Mouse (Mus musculus): ENCODE results near the gene Abca8b. TPM values are rescaled to one million over a fixed set of nuclear protein-coding genes. Genes with fewer than 3 reads are reported as not detected.

Gene Abca8b
- polyA plus RNA-seq (2012; rRNA removed) (3.5 and 4.7 TPM in 2 replicates), polyA plus RNA-seq (2014; fragmentation: Nextera tagmentation; extraction: Ambion mirVana) (4.7 and 5.4 TPM in 2 replicates)

GRCm38 (mm10) chr11:109995624-109996023 lies at the start of gene Abca8b:
Gene Abca8b, minus strand, starts transcription at chr11:109995845.
- H3K27ac ChIP-seq = no peak within 1 kb of the TSS
- no peaks in the 10 kb centered on the region for H3K36me3 ChIP-seq (replicated peaks; ENCODE audit: control insufficient read depth, insufficient read depth, low read depth)
- H3K4me2 ChIP-seq (ENCODE audit: low read depth) = peak within 1 kb of the TSS; percentile 45
- peaks cover 0 to 2% of the 10 kb centered on the region in 2 experiments; a peak in 1 of 4 replicates for H3K4me1 ChIP-seq (replicated peaks; ENCODE audit: control insufficient read depth in 2 of 2, insufficient read depth in 2 of 2, low read length in 1 of 2)
- TF ChIP-seq CTCF (IDR thresholded peaks at IDR 0.05; ENCODE audit: low read depth) (no peak), EP300 (IDR thresholded peaks at IDR 0.05; ENCODE audit: low read depth) (no peak)
- peak within 1 kb of the TSS; percentile 26 to 60 for H3K4me3 ChIP-seq (ENCODE audit: insufficient read depth in 1 of 2, low read depth in 2 of 2, low read length in 2 of 2)
- H3K9ac ChIP-seq (replicated peaks) = no peak within 1 kb of the TSS
- WGBS (ENCODE audit: insufficient replicate concordance) = under 1% methylated on average over 15 of the region's 15 CpGs
- ATAC-seq (ENCODE audit: insufficient read depth) = peak; percentile 64
- H3K9me3 ChIP-seq (ENCODE audit: control insufficient read depth, low read length) = no peaks in the 10 kb centered on the region
- peak in 2 of 3 experiments; percentile 15 to 35 for DNase-seq (ENCODE audit: low read depth in 3 of 3, low spot score in 3 of 3)
- H3K27me3 ChIP-seq (ENCODE audit: control insufficient read depth, insufficient read depth, low read length) = no peaks in the 10 kb centered on the region

GRCm38 (mm10) chr11:110037795-110038194 lies 42.1 kb upstream of the Abca8b start:
- WGBS (ENCODE audit: insufficient replicate concordance) = 60% methylated on average over 2 of the region's 2 CpGs

GRCm38 (mm10) chr11:110028913-110029695 lies 33.5 kb upstream of the Abca8b start:
- Histone ChIP-seq H3K9ac (replicated peaks) (no peak overlapping the region), H3K4me3 (ENCODE audit: insufficient read depth in 1 of 2, low read depth in 2 of 2, low read length in 2 of 2) (no peak overlapping the region), H3K4me1 (replicated peaks; ENCODE audit: control insufficient read depth in 2 of 2, insufficient read depth in 2 of 2, low read length in 1 of 2) (peaks cover 0 to 5% of the 10 kb centered on the region in 2 experiments; a peak in 1 of 4 replicates), H3K36me3 (replicated peaks; ENCODE audit: control insufficient read depth, insufficient read depth, low read depth) (no peaks in the 10 kb centered on the region), H3K27ac (no peak overlapping the region), H3K4me2 (ENCODE audit: low read depth) (no peak overlapping the region), H3K27me3 (ENCODE audit: control insufficient read depth, insufficient read depth, low read length) (no peaks in the 10 kb centered on the region), H3K9me3 (ENCODE audit: control insufficient read depth, low read length) (no peaks in the 10 kb centered on the region)
- ATAC-seq (ENCODE audit: insufficient read depth) (peak; percentile 35; the same call in 1 of the 2 replicates), DNase-seq (ENCODE audit: low read depth in 3 of 3, low spot score in 3 of 3) (peak in 1 of 3 experiments; percentile 11)
- WGBS (ENCODE audit: insufficient replicate concordance) = 42% methylated on average over 7 of the region's 7 CpGs
- TF ChIP-seq EP300 (IDR thresholded peaks at IDR 0.05; ENCODE audit: low read depth) (no peak), CTCF (IDR thresholded peaks at IDR 0.05; ENCODE audit: low read depth) (no peak)

More at GRCm38 (mm10) chr11:110037795-110038194, 42.1 kb upstream of the Abca8b start:
- no peaks in the 10 kb centered on the region for H3K9me3 ChIP-seq (ENCODE audit: control insufficient read depth, low read length)
- TF ChIP-seq CTCF (IDR thresholded peaks at IDR 0.05; ENCODE audit: low read depth) = no peak
- no peak for TF ChIP-seq EP300 (IDR thresholded peaks at IDR 0.05; ENCODE audit: low read depth)
- H3K4me1 ChIP-seq (replicated peaks; ENCODE audit: control insufficient read depth in 2 of 2, insufficient read depth in 2 of 2, low read length in 1 of 2) = no peaks in the 10 kb centered on the region
- no peaks in the 10 kb centered on the region for H3K36me3 ChIP-seq (replicated peaks; ENCODE audit: control insufficient read depth, insufficient read depth, low read depth)
- DNase-seq (ENCODE audit: low read depth in 3 of 3, low spot score in 3 of 3) = no peak
- no peak for ATAC-seq (ENCODE audit: insufficient read depth)
- no peak overlapping the region for H3K4me2 ChIP-seq (ENCODE audit: low read depth)
- H3K27ac ChIP-seq = no peak overlapping the region
- H3K4me3 ChIP-seq (ENCODE audit: insufficient read depth in 1 of 2, low read depth in 2 of 2, low read length in 2 of 2) = no peak overlapping the region
- H3K27me3 ChIP-seq (ENCODE audit: control insufficient read depth, insufficient read depth, low read length) = no peaks in the 10 kb centered on the region
- H3K9ac ChIP-seq (replicated peaks) = no peak overlapping the region

- H3K4me2 ChIP-seq (ENCODE audit: low read depth) = no peak overlapping the region
- DNase-seq (ENCODE audit: low read depth in 3 of 3, low spot score in 3 of 3) (no peak), ATAC-seq (ENCODE audit: insufficient read depth) (peak; percentile 65)
- H3K9ac ChIP-seq (replicated peaks) = no peak overlapping the region
- H3K9me3 ChIP-seq (ENCODE audit: control insufficient read depth, low read length) = no peaks in the 10 kb centered on the region
- H3K4me3 ChIP-seq (ENCODE audit: insufficient read depth in 1 of 2, low read depth in 2 of 2, low read length in 2 of 2) = no peak overlapping the region
- H3K27me3 ChIP-seq (ENCODE audit: control insufficient read depth, insufficient read depth, low read length) = no peaks in the 10 kb centered on the region
- H3K27ac ChIP-seq = no peak overlapping the region
- TF ChIP-seq EP300 (IDR thresholded peaks at IDR 0.05; ENCODE audit: low read depth) (0 out of 2 replicates have a peak, but pooled peaks have one; percentile 9), CTCF (IDR thresholded peaks at IDR 0.05; ENCODE audit: low read depth) (no peak)
- no peaks in the 10 kb centered on the region for H3K4me1 ChIP-seq (replicated peaks; ENCODE audit: control insufficient read depth in 2 of 2, insufficient read depth in 2 of 2, low read length in 1 of 2)
- H3K36me3 ChIP-seq (replicated peaks; ENCODE audit: control insufficient read depth, insufficient read depth, low read depth) = no peaks in the 10 kb centered on the region
- 34% methylated on average over 2 of the region's 2 CpGs for WGBS (ENCODE audit: insufficient replicate concordance)
Observed at GRCm38 (mm10) chr11:110010836-110011546, 15.3 kb upstream of the Abca8b start.
